Mouse (Mus musculus) CH12.LX (cell line): ENCODE measurements at regions not wholly inside any gene's neighbourhood (a gene's known extent, or its start where the extent isn't known, plus 50 kb on each side); places are given as distances from the start of the nearest gene placed in this dataset.

Experiments used
- DNase-seq: peaks from one replicate; pipeline ENCODE4 v3.0.0-alpha.2; 2013; ENCODE audit errors: extremely low read depth
- H3K27ac ChIP-seq: 2 replicates; pipeline ENCODE4 v1.5.1; 2012; ENCODE audit warnings: low read depth, mild to moderate bottlenecking, control low read depth, moderate library complexity; ENCODE audit not compliant: insufficient read depth
- H3K27me3 ChIP-seq: replicated peaks from 2 replicates; pipeline ENCODE3; 2012; ENCODE audit warnings: inconsistent platforms
- H3K36me3 ChIP-seq, 2 experiments: replicated peaks in 1 of 2; 2 replicates each; pipeline versions ENCODE3 to v1.6.1; 2012; ENCODE audit warnings: inconsistent platforms in 1 of 2, low read length in 1 of 2, mild to moderate bottlenecking in 1 of 2, mixed read lengths in 1 of 2, moderate library complexity in 1 of 2; ENCODE audit not compliant: control insufficient read depth in 1 of 2, insufficient read depth in 1 of 2
- H3K4me1 ChIP-seq, 2 experiments: 2 replicates each; pipeline ENCODE4 v1.6.1; 2012; ENCODE audit warnings: inconsistent platforms in 1 of 2, moderate library complexity in 1 of 2; ENCODE audit not compliant: insufficient read depth in 2 of 2, control insufficient read depth in 1 of 2
- H3K4me2 ChIP-seq: 2 replicates; pipeline ENCODE4 v1.6.1; 2012; ENCODE audit warnings: low read depth, mild to moderate bottlenecking, control low read depth; ENCODE audit not compliant: poor library complexity, insufficient read depth, severe bottlenecking
- H3K4me3 ChIP-seq, 3 experiments: fragments of 150-350 bp in 1 of 3; sonication (generic) in 1 of 3; replicated peaks in 1 of 3; 2 replicates each; pipeline versions ENCODE3 to v1.5.1; 2011 to 2012; ENCODE audit warnings: low read depth in 2 of 3, low read length in 2 of 3, mild to moderate bottlenecking in 2 of 3, moderate library complexity in 2 of 3, control low read depth in 1 of 3, improper control_type of control experiment in 1 of 3, inconsistent platforms in 1 of 3, mixed read lengths in 1 of 3; ENCODE audit not compliant: poor library complexity in 1 of 3
- H3K79me2 ChIP-seq: replicated peaks from 2 replicates; pipeline ENCODE4 v1.6.1; 2012; ENCODE audit warnings: mild to moderate bottlenecking, moderate library complexity; ENCODE audit not compliant: control insufficient read depth, poor library complexity, insufficient read depth, severe bottlenecking; ENCODE audit errors: extremely low read depth
- H3K9ac ChIP-seq: 2 replicates; pipeline ENCODE4 v1.6.1; 2012; ENCODE audit warnings: low read depth, mild to moderate bottlenecking, control low read depth, moderate library complexity; ENCODE audit not compliant: insufficient read depth
- H3K9me3 ChIP-seq: replicated peaks from 2 replicates; pipeline ENCODE3; 2012; ENCODE audit warnings: low read length, inconsistent platforms, mixed read lengths
- BHLHE40 ChIP-seq: IDR thresholded peaks from 2 replicates; pipeline ENCODE4 v1.6.1; 2011; ENCODE audit warnings: mild to moderate bottlenecking, low read depth, low read length, improper control_type of control experiment
- CHD1 ChIP-seq: IDR thresholded peaks from 2 replicates; pipeline ENCODE4 v1.6.1; 2012; ENCODE audit warnings: low read depth, low read length, improper control_type of control experiment, inconsistent platforms
- CHD2 ChIP-seq: IDR thresholded peaks from 2 replicates; pipeline ENCODE4 v1.6.1; 2011; ENCODE audit warnings: low read length, improper control_type of control experiment
- E2F4 ChIP-seq: IDR thresholded peaks from 2 replicates; pipeline ENCODE4 v1.6.1; 2011; ENCODE audit warnings: low read depth, low read length, improper control_type of control experiment; ENCODE audit not compliant: insufficient replicate concordance
- ELF1 ChIP-seq: IDR thresholded peaks from 2 replicates; pipeline ENCODE4 v1.6.1; 2014; ENCODE audit warnings: low read depth, mild to moderate bottlenecking, inconsistent platforms, low read length, improper control_type of control experiment
- EP300 ChIP-seq: IDR thresholded peaks from 2 replicates; pipeline ENCODE4 v1.6.1; 2011; ENCODE audit warnings: low read length, improper control_type of control experiment
- ETS1 ChIP-seq: conservative IDR thresholded peaks from 2 replicates; pipeline ENCODE4 v1.6.1; 2012; ENCODE audit warnings: low read depth, mild to moderate bottlenecking, inconsistent platforms, low read length, improper control_type of control experiment, moderate library complexity
- HCFC1 ChIP-seq: IDR thresholded peaks from 2 replicates; pipeline ENCODE4 v1.6.1; 2012; ENCODE audit warnings: low read depth, mild to moderate bottlenecking, inconsistent platforms, low read length, improper control_type of control experiment
- JUND ChIP-seq: conservative IDR thresholded peaks from 2 replicates; pipeline ENCODE4 v1.6.1; 2011; ENCODE audit warnings: low read depth, low read length, improper control_type of control experiment
- KAT2A ChIP-seq: IDR thresholded peaks from 2 replicates; pipeline ENCODE4 v1.6.1; 2012; ENCODE audit warnings: low read length, improper control_type of control experiment, inconsistent platforms; ENCODE audit not compliant: insufficient replicate concordance
- MAFK ChIP-seq: IDR thresholded peaks from 2 replicates; pipeline ENCODE4 v1.6.1; 2011; ENCODE audit warnings: low read length, improper control_type of control experiment; ENCODE audit not compliant: insufficient replicate concordance
- MAX ChIP-seq: IDR thresholded peaks from 2 replicates; pipeline ENCODE4 v1.6.1; 2011; ENCODE audit warnings: low read length, improper control_type of control experiment
- MAZ ChIP-seq: IDR thresholded peaks from 2 replicates; pipeline ENCODE4 v1.6.1; 2012; ENCODE audit warnings: low read depth, mild to moderate bottlenecking, inconsistent platforms, low read length, improper control_type of control experiment, moderate library complexity
- MEF2A ChIP-seq: IDR thresholded peaks from 2 replicates; pipeline ENCODE4 v1.6.1; 2014; ENCODE audit warnings: low read depth, mild to moderate bottlenecking, inconsistent platforms, low read length, improper control_type of control experiment, borderline replicate concordance
- MYC ChIP-seq: IDR thresholded peaks from 2 replicates; pipeline ENCODE4 v1.6.1; 2011; ENCODE audit warnings: low read depth, mild to moderate bottlenecking, improper control_type of control experiment, low read length
- NRF1 ChIP-seq: IDR thresholded peaks from 2 replicates; pipeline ENCODE4 v1.6.1; 2014; ENCODE audit warnings: low read depth, mild to moderate bottlenecking, inconsistent platforms, low read length, improper control_type of control experiment, moderate library complexity
- PAX5 ChIP-seq: IDR thresholded peaks from 2 replicates; pipeline ENCODE4 v1.6.1; 2012; ENCODE audit warnings: low read length, inconsistent platforms, mixed read lengths
- POLR2A ChIP-seq: IDR thresholded peaks from 2 replicates; pipeline ENCODE4 v1.6.1; 2011; ENCODE audit warnings: low read depth, mild to moderate bottlenecking, improper control_type of control experiment, low read length
- POLR2AphosphoS2 ChIP-seq: IDR thresholded peaks from 2 replicates; pipeline ENCODE4 v1.6.1; 2011; ENCODE audit warnings: low read depth, low read length, improper control_type of control experiment
- RAD21 ChIP-seq: IDR thresholded peaks from 2 replicates; pipeline ENCODE4 v1.6.1; 2011; ENCODE audit warnings: low read depth, mild to moderate bottlenecking, low read length, improper control_type of control experiment, moderate library complexity
- RCOR1 ChIP-seq: conservative IDR thresholded peaks from 2 replicates; pipeline ENCODE4 v1.6.1; 2012; ENCODE audit warnings: low read depth, mild to moderate bottlenecking, inconsistent platforms, low read length, improper control_type of control experiment
- SIN3A ChIP-seq: IDR thresholded peaks from 2 replicates; pipeline ENCODE4 v1.6.1; 2012; ENCODE audit warnings: low read length, improper control_type of control experiment, inconsistent platforms
- SMC3 ChIP-seq: IDR thresholded peaks from 2 replicates; pipeline ENCODE4 v1.6.1; 2011; ENCODE audit warnings: low read depth, low read length, improper control_type of control experiment
- TBP ChIP-seq: conservative IDR thresholded peaks from 2 replicates; pipeline ENCODE4 v1.6.1; 2011; ENCODE audit warnings: low read depth, low read length, improper control_type of control experiment
- TCF12 ChIP-seq: IDR thresholded peaks from 2 replicates; pipeline ENCODE4 v1.6.1; 2014; ENCODE audit warnings: low read depth, mild to moderate bottlenecking, inconsistent platforms, low read length, improper control_type of control experiment
- UBTF ChIP-seq: IDR thresholded peaks from 2 replicates; pipeline ENCODE4 v1.6.1; 2012; ENCODE audit warnings: low read depth, mild to moderate bottlenecking, inconsistent platforms, low read length, improper control_type of control experiment, moderate library complexity
- USF2 ChIP-seq: conservative IDR thresholded peaks from 2 replicates; pipeline ENCODE4 v1.6.1; 2011; ENCODE audit warnings: low read depth, low read length, improper control_type of control experiment
- ZKSCAN1 ChIP-seq: IDR thresholded peaks from 2 replicates; pipeline ENCODE4 v1.6.1; 2012; ENCODE audit warnings: low read depth, inconsistent platforms, low read length, improper control_type of control experiment, borderline replicate concordance
- ZMIZ1 ChIP-seq: IDR thresholded peaks from 2 replicates; pipeline ENCODE4 v1.6.1; 2012; ENCODE audit warnings: low read depth, mild to moderate bottlenecking, inconsistent platforms, low read length, improper control_type of control experiment
- dilution Hi-C: fragments of 300-500 bp; cut with MboI; formaldehyde crosslinking; loops from 2 replicates; pipeline ENCODE4 v1.14.3; 2020; ENCODE audit warnings: low sequenced_read_pairs; ENCODE audit not compliant: extremely low pct_unique_long_range_greater_than_20kb, extremely low pct_ligation_motif_present
- in situ Hi-C: fragments of 300-500 bp; cut with MboI; formaldehyde crosslinking; loops from 3 replicates; pipeline ENCODE4 v1.14.3; 2019; ENCODE audit warnings: low sequenced_read_pairs, low pct_ligation_motif_present, low pct_unique_long_range_greater_than_20kb, mixed read lengths

DNA sequence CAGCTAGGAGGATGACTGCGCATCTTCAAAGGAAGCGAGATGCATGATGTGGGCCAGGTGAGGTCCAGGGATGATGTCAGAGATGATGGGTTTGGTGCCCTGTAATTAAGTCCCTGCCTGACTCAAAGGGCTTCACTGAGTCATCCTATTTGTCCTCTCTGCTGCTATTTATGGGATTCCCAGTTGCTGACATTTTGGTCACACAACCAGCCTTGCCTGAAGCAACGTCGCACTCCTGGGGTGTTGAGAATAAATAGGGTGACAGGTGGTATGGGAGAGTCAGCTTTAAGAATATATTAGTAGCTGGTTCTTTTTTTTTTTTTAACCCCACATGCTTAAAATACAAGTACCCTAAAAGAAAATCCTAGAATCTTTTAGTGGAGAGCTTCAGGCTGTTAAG is 75.1 kb upstream of the Kif2a start:
- no peak overlapping the region for H3K9ac ChIP-seq
- TF ChIP-seq BHLHE40 (no peak), KAT2A (no peak), EP300 (no peak), RCOR1 (no peak), TCF12 (no peak), ELF1 (no peak), MYC (no peak), NRF1 (no peak), UBTF (no peak), SIN3A (no peak), MAX (no peak), E2F4 (no peak), JUND (no peak), ETS1 (no peak), POLR2AphosphoS2 (no peak), CHD1 (no peak)
- no peaks in the 10 kb centered on the region for H3K36me3 ChIP-seq
- H3K79me2 ChIP-seq: no peaks in the 10 kb centered on the region
- no peak overlapping the region for H3K27ac ChIP-seq
- H3K9me3 ChIP-seq: no peaks in the 10 kb centered on the region
- no peak for DNase-seq
- no peak overlapping the region for H3K4me3 ChIP-seq
- dilution Hi-C loops (no loop called here), in situ Hi-C loops (loop anchor here (10.0 kb wide), 1 partner anchor 152 kb away; the partner anchor contains the start of gene Dimt1)
- peaks cover 3% of the 10 kb centered on the region for H3K27me3 ChIP-seq
- H3K4me1 ChIP-seq: peaks cover 21 to 39% of the 10 kb centered on the region in 2 experiments
- no peak overlapping the region for H3K4me2 ChIP-seq

DNA sequence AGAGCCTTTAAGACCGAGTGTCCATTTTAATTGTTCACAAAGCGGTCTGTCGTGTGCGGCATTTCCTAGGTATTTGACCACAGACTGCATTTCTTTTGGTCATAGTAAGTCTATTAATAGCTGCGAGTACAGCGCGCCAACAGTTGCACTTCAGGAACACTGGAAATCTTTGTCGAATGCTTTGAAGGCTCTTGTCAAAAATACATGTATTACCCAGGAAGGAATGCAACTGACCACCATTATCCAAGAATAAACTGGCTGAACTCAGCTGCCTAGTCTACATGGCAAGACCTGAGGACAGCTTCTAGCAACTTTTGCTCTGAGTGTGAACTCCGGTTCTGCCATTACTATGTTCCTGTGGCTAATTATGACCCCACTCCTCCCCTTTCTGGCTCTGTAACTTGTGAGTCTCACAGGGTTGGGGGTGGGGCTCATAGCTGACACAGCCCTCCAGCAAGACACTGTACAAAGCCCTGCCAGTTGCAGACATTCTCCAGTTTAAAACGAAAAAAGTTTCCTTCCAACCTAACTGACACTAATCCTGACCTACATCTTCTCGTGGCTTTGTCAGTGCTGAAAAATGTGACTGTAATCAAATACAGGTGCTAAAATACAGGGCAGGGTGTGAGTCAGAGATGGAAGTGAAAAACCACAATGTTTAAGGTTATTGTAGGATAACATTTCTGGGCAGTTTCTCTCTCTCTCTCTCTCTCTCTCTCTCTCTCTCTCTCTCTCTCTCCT is 73.2 kb upstream of the Kif2a start:
- dilution Hi-C loops (no loop called here), in situ Hi-C loops (loop anchor here (5.0 to 10.0 kb wide), 2 partner anchors 53 to 150 kb away; partner anchors contain the start of gene Dimt1)
- peak; percentile 60 for DNase-seq
- Histone ChIP-seq H3K4me3 (peak overlapping the region; percentile 21 to 35 (median 22)), H3K27ac (no peak overlapping the region), H3K4me1 (peaks cover 19 to 28% of the 10 kb centered on the region in 2 experiments), H3K9me3 (no peaks in the 10 kb centered on the region), H3K36me3 (no peaks in the 10 kb centered on the region), H3K27me3 (peaks cover 3% of the 10 kb centered on the region), H3K4me2 (peak overlapping the region; percentile 80), H3K79me2 (no peaks in the 10 kb centered on the region), H3K9ac (peak overlapping the region; percentile 44)
- TF ChIP-seq SIN3A (no peak), MAX (no peak), RAD21 (no peak), JUND (0 out of 2 replicates have a peak, but pooled peaks have one; percentile 27), ETS1 (no peak), E2F4 (no peak), BHLHE40 (peak; percentile 59; the same call in 1 of the 2 replicates), MAFK (no peak), MYC (no peak), USF2 (no peak), POLR2AphosphoS2 (no peak), SMC3 (no peak), HCFC1 (no peak), EP300 (peak; percentile 63; the same call in 1 of the 2 replicates), KAT2A (no peak), MEF2A (no peak), RCOR1 (no peak), MAZ (no peak), CHD2 (0 out of 2 replicates have a peak, but pooled peaks have one; percentile 11), TBP (no peak), ZMIZ1 (no peak), PAX5 (no peak), POLR2A (no peak), TCF12 (peak; percentile 17; the same call in 1 of the 2 replicates), ZKSCAN1 (no peak)
